Mouse (Mus musculus) neural tube, embryonic 12.5 days (tissue): ENCODE measurements around the gene Nupr1l. TPM values are rescaled to one million over a fixed set of nuclear protein-coding genes. Genes with fewer than 3 reads are reported as not detected.
A peak's percentile ranks its signal among the peaks of the same experiment; 100 is the strongest.

Experiments
- ATAC-seq: fragments of 200-750 bp; cut with Nextera tagmentation; 2 replicates; pipeline ENCODE4 v1.8.0; 2017; ENCODE audit warnings: low read depth, mild to moderate bottlenecking, moderate TSS enrichment, moderate library complexity; ENCODE audit not compliant: low FRiP score
- H3K27ac ChIP-seq: fragments of 300-500 bp; sonication (generic); 2 replicates; pipeline ENCODE4 v1.5.1; 2016
- H3K27me3 ChIP-seq: fragments of 300-500 bp; sonication (generic); replicated peaks from 2 replicates; pipeline ENCODE4 v1.6.1; 2016; ENCODE audit warnings: mild to moderate bottlenecking
- H3K36me3 ChIP-seq: fragments of 300-500 bp; sonication (generic); 2 replicates; pipeline ENCODE4 v1.6.1; 2016; ENCODE audit warnings: mild to moderate bottlenecking
- H3K4me1 ChIP-seq: fragments of 300-500 bp; sonication (generic); 2 replicates; pipeline ENCODE4 v1.6.1; 2016
- H3K4me2 ChIP-seq: fragments of 300-500 bp; sonication (generic); replicated peaks from 2 replicates; pipeline ENCODE4 v1.6.1; 2016; ENCODE audit warnings: mild to moderate bottlenecking
- H3K4me3 ChIP-seq: fragments of 300-500 bp; sonication (generic); 2 replicates; pipeline ENCODE4 v1.5.1; 2016
- H3K9ac ChIP-seq: fragments of 300-500 bp; sonication (generic); 2 replicates; pipeline ENCODE4 v1.6.1; 2016; ENCODE audit warnings: mild to moderate bottlenecking
- H3K9me3 ChIP-seq: fragments of 300-500 bp; sonication (generic); 2 replicates; pipeline ENCODE4 v1.6.1; 2016; ENCODE audit warnings: mild to moderate bottlenecking
- WGBS: fragments of 180-500 bp; shearing (Covaris S2); methylation state at CpG from one replicate; pipeline ENCODE4 v1.1.7; 2016; 5-methylcytosine and 5-hydroxymethylcytosine counted together
- polyA plus RNA-seq: library from polyadenylated mRNA; unstranded; fragments of >200 nt; fragmentation: Nextera tagmentation; extraction: Ambion mirVana; gene quantifications from 2 replicates; pipeline ENCODE4 v1.2.1, GENCODE M21; 2016

Nupr1l gene
- polyA plus RNA-seq, result 4.7 and 5.0 TPM in 2 replicates

DNA sequence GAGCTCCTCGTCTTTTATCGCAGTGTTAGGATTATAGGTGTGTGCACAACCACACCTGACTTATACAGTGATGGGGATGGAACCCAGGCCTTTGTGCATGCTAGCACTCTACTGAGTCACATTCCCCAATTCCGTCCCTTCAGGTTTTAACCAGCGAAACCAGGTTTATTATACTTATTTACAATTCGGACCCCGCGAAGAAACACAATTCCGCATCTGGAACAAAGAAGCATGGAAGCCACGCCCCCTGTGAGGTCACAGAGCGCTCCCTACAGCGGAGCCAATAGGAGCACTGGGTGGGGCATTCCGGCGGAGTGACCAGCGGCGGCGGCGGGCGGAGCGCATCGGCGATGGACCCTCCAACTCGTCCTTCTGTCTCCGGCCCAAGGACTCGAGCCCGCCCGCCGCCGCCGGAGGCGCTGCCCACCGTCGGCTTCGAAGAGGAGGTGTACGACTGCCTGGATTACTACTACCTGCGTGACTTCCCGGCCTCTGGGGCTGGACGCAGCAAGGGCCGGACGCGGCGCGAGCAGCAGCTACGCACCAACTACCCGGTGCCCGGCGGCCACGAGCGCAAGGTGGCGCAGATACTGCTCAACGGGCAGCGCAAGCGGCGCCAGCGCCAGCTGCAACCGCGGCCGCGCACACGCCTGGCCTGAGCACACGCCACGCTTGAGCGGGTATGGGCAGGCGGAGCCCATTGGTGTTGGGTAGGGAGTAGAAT lies at the start of gene Nupr1l:
Gene Nupr1l, plus strand, starts transcription at position 299 of the 724 bp plus-strand sequence.
- Histone ChIP-seq H3K36me3 (no peaks in the 10 kb centered on the region), H3K4me3 (peak within 1 kb of the TSS; percentile 71), H3K4me1 (peaks cover 7% of the 10 kb centered on the region; the same call in 1 of the 2 replicates), H3K4me2 (peak within 1 kb of the TSS; percentile 82), H3K27me3 (no peaks in the 10 kb centered on the region), H3K27ac (peak within 1 kb of the TSS; percentile 97), H3K9me3 (no peaks in the 10 kb centered on the region), H3K9ac (peak within 1 kb of the TSS; percentile 82)
- under 1% methylated on average over 63 of the region's 63 CpGs for WGBS
- peak; percentile 96 for ATAC-seq

DNA sequence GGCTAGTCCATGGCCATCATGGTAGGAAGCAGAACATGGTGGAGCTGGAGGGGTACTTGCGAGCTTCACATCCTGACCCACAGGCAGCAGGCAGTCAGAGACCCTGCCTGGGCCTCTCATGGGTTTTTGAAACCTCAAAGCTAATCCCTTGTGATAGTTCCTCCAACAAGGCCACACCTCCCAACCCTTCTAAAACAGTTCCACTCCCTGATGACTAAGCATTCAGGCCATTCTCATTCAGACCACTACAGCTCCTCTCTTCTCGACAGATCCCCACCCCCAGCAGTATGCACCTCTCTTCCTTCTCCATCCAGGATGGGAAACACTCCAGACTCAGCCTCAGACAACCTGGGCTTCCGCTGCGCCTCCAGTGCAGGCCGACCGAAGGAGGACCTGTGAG lies 46.0 kb upstream of the Nupr1l start:
- H3K4me3 ChIP-seq, result no peak overlapping the region
- no peaks in the 10 kb centered on the region for H3K4me1 ChIP-seq
- H3K27ac ChIP-seq, result no peak overlapping the region
- H3K4me2 ChIP-seq, result no peak overlapping the region
- WGBS, result 96% methylated on average over 6 of the region's 6 CpGs
- H3K27me3 ChIP-seq, result no peaks in the 10 kb centered on the region
- H3K36me3 ChIP-seq, result peaks cover 43% of the 10 kb centered on the region
- no peak overlapping the region for H3K9ac ChIP-seq
- ATAC-seq, result no peak
- no peaks in the 10 kb centered on the region for H3K9me3 ChIP-seq

DNA sequence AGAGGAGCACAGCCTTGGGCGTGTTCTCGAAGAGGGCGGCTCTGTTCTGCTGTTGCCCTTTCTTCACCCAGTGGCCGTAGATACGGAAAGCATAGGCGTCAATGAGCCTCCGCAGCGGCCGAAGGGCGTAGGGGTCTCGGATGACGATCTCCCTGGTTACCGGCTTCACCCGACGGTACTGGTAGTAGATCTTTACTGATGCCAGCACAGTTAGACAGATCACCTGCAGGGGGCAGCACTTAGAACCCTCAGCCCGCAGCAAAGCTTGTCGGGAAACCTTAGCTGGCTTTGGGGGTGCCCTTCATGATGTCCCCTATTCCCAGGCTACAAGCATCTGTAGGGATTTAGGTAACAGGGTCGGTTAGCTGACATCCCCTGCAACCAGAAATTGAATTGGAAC lies 43.9 kb upstream of the Nupr1l start:
- no peak overlapping the region for H3K27ac ChIP-seq
- H3K4me2 ChIP-seq, result 0 out of 2 replicates have a peak overlapping the region, but pooled peaks have one; percentile 20
- H3K36me3 ChIP-seq, result peaks cover 29% of the 10 kb centered on the region
- no peaks in the 10 kb centered on the region for H3K4me1 ChIP-seq
- H3K4me3 ChIP-seq, result no peak overlapping the region
- H3K27me3 ChIP-seq, result no peaks in the 10 kb centered on the region
- ATAC-seq, result no peak
- 10% methylated on average over 18 of the region's 18 CpGs for WGBS
- no peak overlapping the region for H3K9ac ChIP-seq
- no peaks in the 10 kb centered on the region for H3K9me3 ChIP-seq

DNA sequence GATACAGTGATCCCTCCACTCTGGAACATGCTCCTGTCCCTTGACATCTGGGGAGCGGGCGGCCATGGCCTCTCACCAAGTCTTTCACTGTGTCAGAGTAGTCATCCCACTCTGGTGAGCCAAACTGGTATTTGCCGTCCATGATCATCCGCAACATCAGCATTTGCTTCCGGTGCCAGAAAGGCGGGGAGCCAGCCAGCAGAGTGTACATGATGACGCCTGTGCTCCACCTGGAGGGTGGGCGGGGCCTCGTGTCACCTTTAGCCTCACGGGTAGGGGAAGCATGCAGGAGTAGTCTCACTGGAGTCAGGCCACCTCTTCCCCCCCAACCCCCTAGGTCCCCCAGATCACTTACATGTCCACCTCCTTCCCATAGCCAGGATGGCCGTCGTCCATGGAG lies 42.5 kb upstream of the Nupr1l start:
- Histone ChIP-seq H3K9ac (no peak overlapping the region), H3K4me3 (no peak overlapping the region), H3K4me2 (no peak overlapping the region), H3K9me3 (no peaks in the 10 kb centered on the region), H3K27ac (no peak overlapping the region), H3K36me3 (peaks cover 17% of the 10 kb centered on the region), H3K4me1 (no peaks in the 10 kb centered on the region), H3K27me3 (no peaks in the 10 kb centered on the region)
- no peak for ATAC-seq
- 89% methylated on average over 12 of the region's 12 CpGs for WGBS

DNA sequence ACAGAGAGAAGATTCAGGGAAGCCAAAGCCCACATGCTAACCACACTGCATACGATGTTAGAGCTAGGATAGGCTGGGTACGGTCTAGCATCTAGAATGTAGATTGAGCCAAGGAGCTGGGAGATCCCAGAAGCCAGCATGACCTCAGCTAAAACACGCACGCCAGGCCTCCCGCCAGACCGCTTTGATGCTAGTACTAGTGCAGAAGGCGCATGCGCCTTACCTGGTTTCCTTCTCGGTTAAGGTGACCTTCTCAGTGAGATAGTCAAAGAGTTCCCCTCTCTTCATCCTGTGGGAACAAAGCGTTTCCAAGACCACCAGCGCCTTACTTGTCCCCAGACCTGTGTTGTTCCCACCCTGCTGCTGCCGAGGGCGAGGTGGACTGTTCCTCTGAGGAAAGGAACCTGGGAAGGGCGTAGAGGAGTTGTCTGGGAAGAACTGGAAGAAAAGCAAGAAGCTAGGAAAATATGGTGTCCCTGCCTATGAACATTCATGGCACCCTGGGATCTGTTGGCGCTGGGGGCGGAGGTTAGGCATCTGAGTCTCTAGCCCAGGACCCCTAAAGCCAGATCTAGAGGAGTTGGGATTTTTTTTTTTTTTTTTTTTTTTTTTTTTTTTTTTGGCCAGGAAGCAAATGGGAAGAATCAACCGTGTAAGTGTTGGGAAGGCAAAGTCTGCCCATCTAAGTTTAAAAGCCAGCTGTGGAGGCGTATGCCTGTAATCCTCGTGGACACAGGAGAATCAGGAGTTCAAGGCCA lies 38.9 kb upstream of the Nupr1l start:
- no peak overlapping the region for H3K4me3 ChIP-seq
- no peaks in the 10 kb centered on the region for H3K9me3 ChIP-seq
- H3K27ac ChIP-seq, result no peak overlapping the region
- no peak overlapping the region for H3K4me2 ChIP-seq
- no peaks in the 10 kb centered on the region for H3K27me3 ChIP-seq
- no peaks in the 10 kb centered on the region for H3K36me3 ChIP-seq
- H3K9ac ChIP-seq, result no peak overlapping the region
- ATAC-seq, result no peak
- H3K4me1 ChIP-seq, result no peaks in the 10 kb centered on the region
- WGBS, result 91% methylated on average over 19 of the region's 19 CpGs

DNA sequence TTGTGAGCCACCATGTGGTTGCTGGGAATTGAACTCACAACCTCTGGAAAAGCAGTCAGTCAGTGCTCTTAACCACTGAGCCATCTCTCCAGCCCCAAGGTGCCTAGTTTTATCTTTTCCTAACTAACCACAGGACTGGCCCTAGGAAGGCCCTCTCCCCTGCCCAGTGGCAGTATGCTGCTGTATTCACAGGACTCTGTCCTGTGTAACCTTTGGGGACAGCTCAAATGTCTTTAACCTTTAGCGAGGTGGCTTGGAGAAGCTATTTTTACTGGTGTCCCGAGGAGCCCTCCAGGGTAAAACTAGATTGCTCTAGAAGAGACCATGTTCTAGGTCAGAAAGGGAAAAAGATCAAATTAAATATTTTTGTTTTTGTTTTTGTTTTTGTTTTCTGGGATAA lies 37.1 kb upstream of the Nupr1l start:
- Histone ChIP-seq H3K9ac (no peak overlapping the region), H3K36me3 (no peaks in the 10 kb centered on the region), H3K9me3 (no peaks in the 10 kb centered on the region), H3K27me3 (no peaks in the 10 kb centered on the region), H3K4me3 (no peak overlapping the region), H3K27ac (no peak overlapping the region), H3K4me1 (no peaks in the 10 kb centered on the region), H3K4me2 (no peak overlapping the region)
- no peak for ATAC-seq
- 87% methylated on average over 2 of the region's 2 CpGs for WGBS

DNA sequence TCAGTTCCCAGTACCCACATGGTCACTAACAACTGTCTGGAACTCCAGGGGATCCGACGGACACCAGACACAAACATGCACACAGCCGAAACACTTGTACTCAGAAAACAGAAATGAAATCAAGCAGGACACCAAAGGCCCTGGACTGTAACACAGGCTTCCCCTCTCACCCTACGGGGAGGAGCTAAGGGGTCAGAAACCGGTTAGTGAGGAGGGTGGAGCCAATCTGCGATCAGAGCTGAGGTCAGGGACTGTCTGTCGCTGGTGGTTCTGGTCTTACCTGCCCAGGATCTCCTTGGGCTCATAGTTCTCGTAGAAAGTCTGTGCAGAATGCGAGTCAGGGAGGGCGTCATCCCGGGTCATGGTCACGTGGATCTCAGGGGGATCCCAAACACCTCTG lies 34.4 kb upstream of the Nupr1l start:
- Histone ChIP-seq H3K4me3 (no peak overlapping the region), H3K27ac (no peak overlapping the region), H3K27me3 (no peaks in the 10 kb centered on the region), H3K4me2 (no peak overlapping the region), H3K9me3 (no peaks in the 10 kb centered on the region), H3K36me3 (no peaks in the 10 kb centered on the region), H3K4me1 (no peaks in the 10 kb centered on the region), H3K9ac (no peak overlapping the region)
- 88% methylated on average over 12 of the region's 12 CpGs for WGBS
- no peak for ATAC-seq

DNA sequence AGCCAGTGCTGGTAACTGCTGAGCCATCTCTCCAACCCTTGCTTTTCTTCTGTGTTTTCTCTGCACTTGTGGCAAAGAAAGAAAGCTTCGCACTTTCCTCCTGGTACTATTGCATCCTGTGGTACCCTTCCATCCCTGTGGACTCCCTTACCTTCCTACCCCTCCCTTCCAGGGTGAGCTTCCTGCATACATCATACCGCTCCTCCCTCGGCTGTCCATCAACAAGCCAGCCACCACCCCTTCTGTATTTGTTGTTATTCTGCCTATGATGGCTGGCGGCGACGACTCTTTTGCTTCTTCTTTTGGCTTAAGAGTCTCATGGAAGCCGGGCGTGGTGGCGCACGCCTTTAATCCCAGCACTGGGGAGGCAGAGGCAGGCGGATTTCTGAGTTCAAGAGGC lies 33.2 kb upstream of the Nupr1l start:
- Histone ChIP-seq H3K4me1 (no peaks in the 10 kb centered on the region), H3K4me2 (no peak overlapping the region), H3K9ac (no peak overlapping the region), H3K9me3 (no peaks in the 10 kb centered on the region), H3K27me3 (no peaks in the 10 kb centered on the region), H3K36me3 (0 out of 2 replicates have a peak, but pooled peaks cover 3% of the 10 kb centered on the region), H3K27ac (no peak overlapping the region), H3K4me3 (no peak overlapping the region)
- no peak for ATAC-seq
- WGBS, result 77% methylated on average over 11 of the region's 11 CpGs

DNA sequence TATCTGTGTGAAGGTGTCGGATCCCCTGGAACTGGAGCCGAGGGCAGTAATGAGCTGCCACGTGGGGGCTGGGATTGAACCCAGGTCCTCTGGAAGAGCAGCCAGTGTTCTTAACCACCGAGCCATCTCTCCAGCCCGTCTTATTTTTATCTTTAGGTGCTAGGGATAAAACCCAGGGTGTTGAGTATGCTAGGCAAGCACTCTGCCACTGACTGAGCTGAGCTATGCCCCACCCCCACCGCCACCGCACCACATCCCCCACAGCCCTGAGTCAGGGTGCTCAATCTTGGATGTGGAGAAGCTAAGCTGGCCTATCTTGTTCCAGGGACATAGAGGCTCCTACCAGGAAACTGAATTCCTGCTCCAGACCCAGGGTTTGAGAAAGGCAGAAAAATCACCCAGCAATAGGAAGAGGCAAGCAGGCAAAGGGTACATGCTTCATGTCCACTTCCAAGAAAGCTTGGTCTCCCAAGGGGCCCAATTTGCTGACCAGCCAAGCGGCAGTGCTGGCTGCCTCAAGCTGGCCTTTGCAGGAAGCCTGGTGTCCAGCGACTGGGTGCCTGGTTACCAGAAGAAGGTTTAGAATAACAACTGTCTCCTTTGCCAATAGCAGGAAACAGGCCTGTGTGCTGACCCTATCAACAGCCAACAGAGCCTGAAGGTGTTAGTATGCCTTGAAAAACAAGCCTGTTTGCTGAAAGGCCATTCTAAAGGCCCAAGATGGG lies 30.4 kb upstream of the Nupr1l start:
- ATAC-seq, result no peak

DNA sequence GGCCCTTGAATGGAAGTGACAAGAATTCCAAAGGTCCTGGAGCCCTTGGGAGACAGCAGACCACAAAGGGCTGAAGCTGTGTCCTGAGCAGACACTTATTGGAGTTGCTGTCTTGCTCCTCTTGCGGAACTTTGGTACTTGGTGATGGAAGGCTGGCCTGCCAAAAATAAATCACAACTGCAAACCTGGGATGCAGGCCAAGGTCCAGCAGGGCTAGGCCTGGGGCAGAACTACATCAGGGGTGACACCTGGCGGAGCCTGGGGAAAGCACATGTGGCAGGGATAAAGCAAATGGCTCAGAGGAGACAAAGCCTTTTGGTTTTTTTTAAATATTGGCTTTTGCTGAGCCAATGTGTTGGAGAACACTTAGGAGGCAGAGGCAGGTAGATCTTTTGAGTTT lies 29.4 kb upstream of the Nupr1l start:
- no peak for ATAC-seq
- WGBS, result 73% methylated on average over 2 of the region's 2 CpGs
- no peaks in the 10 kb centered on the region for H3K9me3 ChIP-seq

More for the DNA sequence above, 30.4 kb upstream of the Nupr1l start:
- no peak overlapping the region for H3K4me2 ChIP-seq
- H3K4me1 ChIP-seq, result no peaks in the 10 kb centered on the region
- no peak overlapping the region for H3K4me3 ChIP-seq
- H3K9me3 ChIP-seq, result no peaks in the 10 kb centered on the region
- H3K27me3 ChIP-seq, result no peaks in the 10 kb centered on the region
- H3K36me3 ChIP-seq, result peaks cover 27% of the 10 kb centered on the region
- 76% methylated on average over 9 of the region's 9 CpGs for WGBS
- H3K9ac ChIP-seq, result no peak overlapping the region
- H3K27ac ChIP-seq, result no peak overlapping the region

DNA sequence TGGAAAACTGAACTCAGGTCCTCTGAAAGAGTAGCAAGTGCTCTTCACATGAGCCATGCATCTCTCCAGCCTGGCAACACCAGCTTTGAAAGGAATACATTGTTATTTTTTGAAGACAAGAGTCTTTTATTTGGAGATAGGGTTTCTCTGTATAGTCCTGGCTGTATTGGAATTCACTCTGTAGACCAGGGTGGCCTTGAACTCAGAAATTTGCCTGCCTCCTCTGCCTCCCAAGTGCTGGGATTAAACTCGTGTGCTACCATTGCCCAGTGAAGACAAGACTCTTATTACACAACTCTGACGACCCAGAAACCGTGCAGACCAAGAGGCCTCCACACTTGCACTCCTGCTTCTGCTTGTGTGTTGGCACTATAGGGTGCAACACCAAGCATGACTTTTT lies 28.5 kb upstream of the Nupr1l start:
- Histone ChIP-seq H3K4me3 (no peak overlapping the region), H3K9ac (no peak overlapping the region), H3K4me2 (no peak overlapping the region), H3K36me3 (peaks cover 42% of the 10 kb centered on the region), H3K4me1 (no peaks in the 10 kb centered on the region), H3K9me3 (no peaks in the 10 kb centered on the region), H3K27ac (no peak overlapping the region), H3K27me3 (no peaks in the 10 kb centered on the region)
- WGBS, result 78% methylated on average over 3 of the region's 3 CpGs
- ATAC-seq, result no peak

More for the DNA sequence above, 29.4 kb upstream of the Nupr1l start:
- Histone ChIP-seq H3K27ac (no peak overlapping the region), H3K4me1 (no peaks in the 10 kb centered on the region), H3K27me3 (no peaks in the 10 kb centered on the region), H3K4me3 (no peak overlapping the region), H3K9ac (no peak overlapping the region), H3K36me3 (peaks cover 33% of the 10 kb centered on the region), H3K4me2 (no peak overlapping the region)

DNA sequence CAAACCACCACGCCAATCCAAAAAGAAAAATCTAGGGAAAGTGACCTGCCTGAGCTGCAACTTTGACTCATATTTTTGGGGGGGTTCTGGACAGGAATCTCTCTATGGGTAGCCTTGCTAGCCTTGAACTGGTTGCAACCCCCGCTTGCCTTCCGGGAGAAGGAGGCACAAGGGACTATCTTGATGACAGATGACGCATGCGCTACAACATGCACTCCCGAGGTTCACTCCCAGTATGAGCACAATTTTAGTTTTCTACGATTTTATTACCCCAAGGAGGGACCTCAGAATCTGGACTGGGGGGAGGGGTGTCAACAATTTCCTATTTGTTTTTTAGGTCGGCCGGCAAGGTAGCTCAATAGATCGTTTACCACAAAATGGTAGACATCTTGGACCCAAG lies 22.1 kb upstream of the Nupr1l start:
- WGBS, result 43% methylated on average over 10 of the region's 10 CpGs
- no peak for ATAC-seq
- Histone ChIP-seq H3K36me3 (peaks cover 31% of the 10 kb centered on the region), H3K4me3 (peak overlapping the region; percentile 88), H3K4me1 (peaks cover 14% of the 10 kb centered on the region), H3K27ac (no peak overlapping the region), H3K27me3 (no peaks in the 10 kb centered on the region), H3K4me2 (peak overlapping the region; percentile 77), H3K9me3 (no peaks in the 10 kb centered on the region), H3K9ac (peak overlapping the region; percentile 94)
